Mouse (Mus musculus) C2C12 (cell line): ENCODE measurements around the gene Klhl32.

ENCODE experiments used
- CEBPB ChIP-seq: IDR thresholded peaks from one replicate; pipeline ENCODE4 v1.6.1; 2011; ENCODE audit warnings: low read depth, mild to moderate bottlenecking, control low read depth, moderate library complexity
- CTCF ChIP-seq: IDR thresholded peaks from one replicate; pipeline ENCODE4 v1.5.1; 2011; ENCODE audit not compliant: control insufficient read depth, insufficient read depth, insufficient read length
- MAX ChIP-seq: IDR thresholded peaks from one replicate; pipeline ENCODE4 v1.6.1; 2011; ENCODE audit warnings: mild to moderate bottlenecking, control low read depth
- MYOD1 ChIP-seq: IDR thresholded peaks from one replicate; pipeline ENCODE4 v1.6.1; 2011; ENCODE audit warnings: low read depth; ENCODE audit not compliant: control insufficient read depth, insufficient read length
- MYOG ChIP-seq: IDR thresholded peaks from one replicate; pipeline ENCODE4 v1.6.1; 2011; ENCODE audit not compliant: control insufficient read depth, insufficient read length; ENCODE audit errors: extremely low read depth
- USF1 ChIP-seq: IDR thresholded peaks from one replicate; pipeline ENCODE4 v1.6.1; 2011; ENCODE audit warnings: low read depth, mild to moderate bottlenecking, control low read depth, moderate library complexity

GRCm38 (mm10) chr4:24601711-24602110 lies 249.2 kb downstream of the Klhl32 start:
- no peak for TF ChIP-seq CTCF
- no peak for TF ChIP-seq CEBPB
- TF ChIP-seq MYOG = no peak
- no peak for TF ChIP-seq MAX
- TF ChIP-seq MYOD1 = no peak
- no peak for TF ChIP-seq USF1
